Mouse (Mus musculus) ES-Bruce4 (cell line): ENCODE measurements around the gene Tmem176b.

Experiments used
- CTCF ChIP-seq: IDR thresholded peaks from one replicate; pipeline ENCODE4 v1.8.1; 2011; ENCODE audit warnings: low read depth, low read length
- EP300 ChIP-seq: IDR thresholded peaks from 2 replicates; pipeline ENCODE4 v1.6.1; 2011; ENCODE audit warnings: low read depth, low read length; ENCODE audit not compliant: insufficient read depth
- POLR2A ChIP-seq: IDR thresholded peaks from one replicate; pipeline ENCODE4 v1.8.1; 2011; ENCODE audit warnings: low read length; ENCODE audit not compliant: insufficient read depth

GRCm38 (mm10) chr6:48838321-48839080, 2.8 kb downstream of the Tmem176b start:
- TF ChIP-seq CTCF (no peak), POLR2A (no peak), EP300 (no peak)
